Mouse (Mus musculus): Measurements from ENCODE around the gene Rap2c.

Gene Rap2c

DNA sequence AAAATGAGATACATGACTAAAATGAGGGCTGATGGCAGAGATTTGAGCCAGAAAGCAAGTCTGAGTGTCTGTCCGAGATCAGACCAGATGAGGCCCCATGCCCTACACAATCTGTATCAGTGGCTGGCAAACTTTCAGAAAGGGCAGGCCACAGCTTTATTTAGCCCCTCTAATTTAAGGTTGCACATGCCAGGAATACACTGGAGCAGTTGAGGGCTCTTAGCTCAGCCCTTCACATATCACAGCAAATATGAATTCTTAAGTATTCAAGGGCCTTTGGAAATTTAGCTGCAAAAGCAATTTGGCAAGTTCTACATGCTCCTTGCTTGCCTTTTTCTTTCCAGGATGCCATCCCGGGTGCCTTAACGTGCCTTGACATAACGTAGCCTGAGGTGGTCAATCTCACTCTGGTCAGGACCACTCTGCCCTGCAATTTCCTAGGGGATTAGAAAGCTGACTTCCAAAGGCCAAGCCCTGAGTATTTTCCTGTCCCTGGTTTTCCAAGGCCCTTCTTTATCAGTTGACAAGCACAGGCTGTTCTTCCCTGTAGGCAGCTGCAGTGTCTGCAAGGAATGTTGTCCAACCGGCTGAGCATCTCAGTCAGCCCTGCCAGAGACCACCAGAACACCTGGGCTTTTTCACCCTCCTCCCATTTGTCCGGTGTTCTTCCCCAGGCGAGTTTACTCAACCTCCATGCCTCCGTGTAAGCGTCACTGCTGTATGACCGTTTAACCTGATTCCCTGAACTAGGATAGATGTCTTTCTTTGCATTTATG is 49.5 kb downstream of the Rap2c start:
- DNase-seq = peak in 1 of 2 experiments; percentile 3

DNA sequence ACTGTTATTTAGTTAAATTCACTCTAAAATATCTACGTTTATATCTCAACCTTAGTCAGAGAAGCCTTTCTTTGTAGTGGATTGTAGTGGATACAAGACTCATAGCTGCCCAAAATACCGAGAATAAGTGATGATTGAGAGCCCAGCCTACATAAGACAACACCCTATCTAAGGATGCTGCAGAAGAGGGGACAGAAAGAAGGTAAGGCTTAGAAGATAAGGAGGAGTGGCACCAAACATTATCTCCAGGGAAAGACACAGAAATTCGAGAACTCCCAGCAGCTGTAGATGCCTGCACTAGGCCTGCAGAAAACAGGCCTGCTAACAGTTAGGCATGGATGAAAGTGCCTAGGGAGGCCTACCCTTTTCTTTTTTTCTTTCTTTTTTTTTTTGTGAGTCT is 52.7 kb downstream of the Rap2c start:
- DNase-seq = no peak

DNA sequence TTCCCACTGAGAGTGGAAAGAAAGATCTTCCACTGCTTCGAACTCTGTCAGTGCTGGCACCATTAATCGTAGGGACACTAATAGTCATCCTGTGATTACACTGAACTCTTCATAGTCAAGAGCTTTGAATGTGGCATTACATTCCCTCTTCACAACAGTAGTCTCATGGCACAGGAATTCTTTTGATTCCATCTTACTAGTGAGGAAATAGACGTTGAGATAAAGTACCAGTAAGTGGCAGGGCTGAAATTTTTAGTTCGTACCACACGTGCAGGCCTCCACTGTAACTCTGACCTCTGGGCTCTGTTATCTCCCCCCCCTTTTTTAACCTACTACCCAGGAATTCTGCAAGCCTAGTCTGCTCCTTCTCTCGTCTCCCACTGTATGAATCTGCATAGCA is 54.9 kb downstream of the Rap2c start:
- no peak for DNase-seq

Data from cerebellum, postnatal 10 days (tissue).